Mouse (Mus musculus): ENCODE measurements at regions not wholly inside any gene's neighbourhood (a gene's known extent, or its start where the extent isn't known, plus 50 kb on each side); places are given as distances from the start of the nearest gene placed in this dataset.

GRCm38 (mm10) chr2:116971666-116972613 lies 93.4 kb downstream of the Tmco5 start:
- Histone ChIP-seq H3K27ac (ENCODE audit: low read length) (peak overlapping the region; percentile 81), H3K9ac (replicated peaks; ENCODE audit: low read length) (no peak overlapping the region; the same call in 1 of the 2 replicates)

GRCm38 (mm10) chr2:116972614-116972985 lies 94.1 kb downstream of the Tmco5 start:
- Histone ChIP-seq H3K27me3 (ENCODE audit: insufficient read depth, low read length) (no peaks in the 10 kb centered on the region), H3K4me2 (replicated peaks; ENCODE audit: low read depth, low read length) (peak overlapping the region; percentile 49), H3K27ac (ENCODE audit: low read length) (peak overlapping the region; percentile 81), H3K9ac (replicated peaks; ENCODE audit: low read length) (no peak overlapping the region; the same call in 1 of the 2 replicates), H3K9me3 (ENCODE audit: low read length) (no peaks in the 10 kb centered on the region), H3K4me1 (ENCODE audit: insufficient read depth, low read length) (peaks cover 47% of the 10 kb centered on the region), H3K36me3 (ENCODE audit: insufficient read depth, low read length) (no peaks in the 10 kb centered on the region), H3K4me3 (ENCODE audit: low read length) (peak overlapping the region; percentile 7; the same call in 1 of the 2 replicates)
- peak; percentile 21; the same call in 1 of the 2 replicates for ATAC-seq (ENCODE audit: low FRiP score, low TSS enrichment)
- 7% methylated on average over 6 of the region's 6 CpGs for WGBS

More at GRCm38 (mm10) chr2:116971666-116972613, 93.4 kb downstream of the Tmco5 start:
- Histone ChIP-seq H3K27me3 (ENCODE audit: insufficient read depth, low read length) (no peaks in the 10 kb centered on the region), H3K4me3 (ENCODE audit: low read length) (peak overlapping the region; percentile 7; the same call in 1 of the 2 replicates), H3K36me3 (ENCODE audit: insufficient read depth, low read length) (no peaks in the 10 kb centered on the region), H3K9me3 (ENCODE audit: low read length) (no peaks in the 10 kb centered on the region), H3K4me2 (replicated peaks; ENCODE audit: low read depth, low read length) (peak overlapping the region; percentile 49), H3K4me1 (ENCODE audit: insufficient read depth, low read length) (peaks cover 42% of the 10 kb centered on the region)
- WGBS, result 8% methylated on average over 9 of the region's 9 CpGs
- ATAC-seq (ENCODE audit: low FRiP score, low TSS enrichment), result no peak

DNA sequence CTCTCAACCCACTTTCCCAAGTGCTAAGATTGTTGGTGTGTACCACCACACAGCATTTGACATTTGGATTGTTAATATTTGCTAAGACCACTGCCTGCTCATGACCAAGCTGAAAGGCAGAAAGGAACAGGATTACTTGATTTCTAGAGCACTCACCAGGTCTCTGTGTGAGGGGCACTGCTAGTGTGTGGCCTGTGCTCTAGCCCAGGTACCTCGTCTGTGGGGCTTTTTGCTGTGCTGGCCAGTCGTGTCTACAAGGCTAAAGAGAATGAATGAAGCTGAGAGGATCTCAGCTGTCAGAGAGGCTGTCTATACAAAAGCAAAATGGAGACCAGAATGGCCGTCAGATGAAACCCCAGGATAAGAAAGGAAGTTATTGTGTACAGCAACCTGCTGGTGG lies 95.0 kb downstream of the Tmco5 start:
- H3K27ac ChIP-seq (ENCODE audit: low read length), result no peak overlapping the region
- no peaks in the 10 kb centered on the region for H3K36me3 ChIP-seq (ENCODE audit: insufficient read depth, low read length)
- ATAC-seq (ENCODE audit: low FRiP score, low TSS enrichment), result no peak
- no peak overlapping the region for H3K4me3 ChIP-seq (ENCODE audit: low read length)
- H3K9ac ChIP-seq (replicated peaks; ENCODE audit: low read length), result no peak overlapping the region
- H3K9me3 ChIP-seq (ENCODE audit: low read length), result no peaks in the 10 kb centered on the region
- no peaks in the 10 kb centered on the region for H3K27me3 ChIP-seq (ENCODE audit: insufficient read depth, low read length)
- WGBS, result 79% methylated on average over 3 of the region's 3 CpGs
- H3K4me1 ChIP-seq (ENCODE audit: insufficient read depth, low read length), result peaks cover 55% of the 10 kb centered on the region
- no peak overlapping the region for H3K4me2 ChIP-seq (replicated peaks; ENCODE audit: low read depth, low read length)

DNA sequence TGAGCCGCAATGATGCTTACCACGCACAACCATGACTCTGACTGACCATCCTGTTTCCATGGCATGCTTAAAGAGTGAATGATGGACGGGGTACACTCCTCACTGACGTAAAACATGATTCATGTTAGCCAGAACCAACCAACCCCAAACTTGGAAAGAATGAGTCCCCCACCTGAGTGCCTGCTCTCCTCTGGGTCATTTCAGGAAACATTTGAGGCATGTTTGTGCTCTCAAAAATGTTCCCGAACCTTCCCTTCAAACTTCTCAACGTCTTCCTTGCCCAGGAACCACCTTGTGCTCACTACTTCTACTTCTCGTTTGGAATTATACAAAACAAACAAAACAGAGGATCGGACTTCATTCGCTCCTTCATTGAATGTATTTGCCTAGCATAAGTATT lies 95.7 kb downstream of the Tmco5 start:
- Histone ChIP-seq H3K27ac (ENCODE audit: low read length) (peak overlapping the region; percentile 96; the same call in 1 of the 2 replicates), H3K4me3 (ENCODE audit: low read length) (no peak overlapping the region), H3K4me2 (replicated peaks; ENCODE audit: low read depth, low read length) (no peak overlapping the region), H3K9me3 (ENCODE audit: low read length) (no peaks in the 10 kb centered on the region), H3K36me3 (ENCODE audit: insufficient read depth, low read length) (no peaks in the 10 kb centered on the region), H3K9ac (replicated peaks; ENCODE audit: low read length) (no peak overlapping the region), H3K4me1 (ENCODE audit: insufficient read depth, low read length) (peaks cover 62% of the 10 kb centered on the region), H3K27me3 (ENCODE audit: insufficient read depth, low read length) (no peaks in the 10 kb centered on the region)
- 75% methylated on average over 9 of the region's 9 CpGs for WGBS
- no peak for ATAC-seq (ENCODE audit: low FRiP score, low TSS enrichment)

DNA sequence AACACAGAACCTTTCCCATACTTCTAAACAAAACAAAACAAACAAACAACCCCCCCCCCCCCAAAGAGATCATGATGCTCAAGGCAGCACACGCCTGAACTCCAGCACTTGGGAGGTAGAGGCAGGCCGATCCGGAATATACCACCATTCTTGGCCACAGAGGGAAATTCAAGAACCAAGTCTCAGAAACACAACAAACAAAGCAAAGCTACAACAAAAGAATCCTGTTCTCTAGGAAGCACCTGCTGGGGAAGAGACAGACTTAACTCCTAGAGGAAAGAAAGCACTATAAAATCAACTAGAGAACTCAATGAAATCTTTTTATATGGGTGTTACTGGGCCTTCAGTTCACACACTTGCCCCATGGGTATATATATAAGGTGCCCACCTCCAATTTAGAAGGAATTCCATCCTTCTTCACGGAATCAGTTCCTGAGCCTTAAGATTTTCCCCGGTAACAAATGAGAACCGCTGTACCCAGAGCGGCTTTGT lies 96.1 kb downstream of the Tmco5 start:
- Histone ChIP-seq H3K4me1 (ENCODE audit: insufficient read depth, low read length) (peaks cover 67% of the 10 kb centered on the region), H3K9me3 (ENCODE audit: low read length) (no peaks in the 10 kb centered on the region), H3K27ac (ENCODE audit: low read length) (peak overlapping the region; percentile 96), H3K4me3 (ENCODE audit: low read length) (peak overlapping the region; percentile 54), H3K9ac (replicated peaks; ENCODE audit: low read length) (peak overlapping the region; percentile 78), H3K4me2 (replicated peaks; ENCODE audit: low read depth, low read length) (peak overlapping the region; percentile 69), H3K27me3 (ENCODE audit: insufficient read depth, low read length) (no peaks in the 10 kb centered on the region), H3K36me3 (ENCODE audit: insufficient read depth, low read length) (no peaks in the 10 kb centered on the region)
- no peak for ATAC-seq (ENCODE audit: low FRiP score, low TSS enrichment)
- WGBS, result 35% methylated on average over 7 of the region's 7 CpGs

- peak overlapping the region; percentile 54 for H3K4me3 ChIP-seq (ENCODE audit: low read length)
- H3K4me1 ChIP-seq (ENCODE audit: insufficient read depth, low read length), result peaks cover 72% of the 10 kb centered on the region
- 2% methylated on average over 14 of the region's 14 CpGs for WGBS
- no peaks in the 10 kb centered on the region for H3K36me3 ChIP-seq (ENCODE audit: insufficient read depth, low read length)
- ATAC-seq (ENCODE audit: low FRiP score, low TSS enrichment), result peak; percentile 8
- peak overlapping the region; percentile 96 for H3K27ac ChIP-seq (ENCODE audit: low read length)
- H3K4me2 ChIP-seq (replicated peaks; ENCODE audit: low read depth, low read length), result peak overlapping the region; percentile 69
- no peaks in the 10 kb centered on the region for H3K9me3 ChIP-seq (ENCODE audit: low read length)
- H3K27me3 ChIP-seq (ENCODE audit: insufficient read depth, low read length), result no peaks in the 10 kb centered on the region
- peak overlapping the region; percentile 78 for H3K9ac ChIP-seq (replicated peaks; ENCODE audit: low read length)
These were observed 96.7 kb downstream of the Tmco5 start for GRCm38 (mm10) chr2:116975091-116975600.

GRCm38 (mm10) chr2:116975601-116976431 lies 97.3 kb downstream of the Tmco5 start:
- no peaks in the 10 kb centered on the region for H3K27me3 ChIP-seq (ENCODE audit: insufficient read depth, low read length)
- peak overlapping the region; percentile 78 for H3K9ac ChIP-seq (replicated peaks; ENCODE audit: low read length)
- H3K4me2 ChIP-seq (replicated peaks; ENCODE audit: low read depth, low read length), result peak overlapping the region; percentile 69
- no peaks in the 10 kb centered on the region for H3K36me3 ChIP-seq (ENCODE audit: insufficient read depth, low read length)
- no peaks in the 10 kb centered on the region for H3K9me3 ChIP-seq (ENCODE audit: low read length)
- peak overlapping the region; percentile 96 for H3K27ac ChIP-seq (ENCODE audit: low read length)
- peaks cover 78% of the 10 kb centered on the region for H3K4me1 ChIP-seq (ENCODE audit: insufficient read depth, low read length)
- under 1% methylated on average over 52 of the region's 54 CpGs for WGBS
- ATAC-seq (ENCODE audit: low FRiP score, low TSS enrichment), result peak; percentile 93
- H3K4me3 ChIP-seq (ENCODE audit: low read length), result peak overlapping the region; percentile 54

DNA sequence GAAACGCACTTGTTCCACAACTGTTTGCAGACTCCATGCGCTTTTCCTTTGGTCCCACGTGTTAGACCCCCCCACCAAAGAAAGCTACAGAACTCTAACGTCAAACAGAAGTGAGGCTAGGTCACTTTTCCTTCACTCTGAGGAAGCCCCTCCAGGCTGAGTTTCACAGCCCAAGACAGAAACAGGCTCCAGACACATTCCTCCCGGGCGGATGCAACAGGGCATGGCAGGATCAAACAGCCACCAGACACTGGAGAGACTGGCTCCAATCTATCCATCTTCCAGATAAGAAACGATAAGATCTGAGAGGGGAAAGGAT lies 97.9 kb downstream of the Tmco5 start:
- Histone ChIP-seq H3K4me1 (ENCODE audit: insufficient read depth, low read length) (peaks cover 82% of the 10 kb centered on the region), H3K27me3 (ENCODE audit: insufficient read depth, low read length) (no peaks in the 10 kb centered on the region), H3K4me3 (ENCODE audit: low read length) (peak overlapping the region; percentile 54), H3K9me3 (ENCODE audit: low read length) (no peaks in the 10 kb centered on the region), H3K36me3 (ENCODE audit: insufficient read depth, low read length) (no peaks in the 10 kb centered on the region), H3K9ac (replicated peaks; ENCODE audit: low read length) (peak overlapping the region; percentile 78), H3K27ac (ENCODE audit: low read length) (peak overlapping the region; percentile 96), H3K4me2 (replicated peaks; ENCODE audit: low read depth, low read length) (peak overlapping the region; percentile 69)
- ATAC-seq (ENCODE audit: low FRiP score, low TSS enrichment), result peak; percentile 43; the same call in 1 of the 2 replicates
- WGBS, result under 1% methylated on average over 7 of the region's 7 CpGs

DNA sequence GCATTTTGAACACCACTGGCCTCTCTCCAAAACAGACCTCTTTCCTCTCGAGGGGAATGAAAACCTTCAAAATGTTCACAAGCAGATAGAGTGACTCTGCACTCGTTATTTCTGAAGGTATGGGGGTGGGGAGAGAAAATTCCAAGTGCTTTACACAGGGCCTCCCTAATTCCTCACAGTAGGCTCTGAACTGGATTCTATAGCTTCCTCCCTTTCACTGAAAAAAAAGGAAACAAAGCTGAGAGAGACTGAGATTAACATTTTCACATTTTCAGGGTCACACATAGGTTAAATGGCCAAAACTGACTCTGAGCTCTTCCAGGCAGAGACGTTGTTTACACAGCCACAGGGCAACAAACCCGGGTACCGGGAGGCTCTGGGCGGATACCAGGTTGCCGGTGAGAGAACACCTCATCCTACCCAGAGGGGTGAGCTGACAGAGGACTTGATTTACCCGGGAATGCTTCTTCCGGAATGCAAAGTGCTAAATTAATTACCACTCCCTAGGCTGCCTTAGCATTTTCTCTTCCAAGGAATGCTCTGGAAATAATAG lies 98.5 kb downstream of the Tmco5 start:
- peak overlapping the region; percentile 33; the same call in 1 of the 2 replicates for H3K9ac ChIP-seq (replicated peaks; ENCODE audit: low read length)
- peaks cover 79% of the 10 kb centered on the region for H3K4me1 ChIP-seq (ENCODE audit: insufficient read depth, low read length)
- no peak for ATAC-seq (ENCODE audit: low FRiP score, low TSS enrichment)
- peak overlapping the region; percentile 69; the same call in 1 of the 2 replicates for H3K4me2 ChIP-seq (replicated peaks; ENCODE audit: low read depth, low read length)
- H3K36me3 ChIP-seq (ENCODE audit: insufficient read depth, low read length), result no peaks in the 10 kb centered on the region
- no peaks in the 10 kb centered on the region for H3K27me3 ChIP-seq (ENCODE audit: insufficient read depth, low read length)
- no peak overlapping the region for H3K4me3 ChIP-seq (ENCODE audit: low read length)
- no peaks in the 10 kb centered on the region for H3K9me3 ChIP-seq (ENCODE audit: low read length)
- H3K27ac ChIP-seq (ENCODE audit: low read length), result peak overlapping the region; percentile 96
- 5% methylated on average over 9 of the region's 9 CpGs for WGBS
